Mouse (Mus musculus) intestine, embryonic 14.5 days (tissue): ENCODE data around the gene Pbrm1. TPM values are rescaled to one million over a fixed set of nuclear protein-coding genes. Genes with fewer than 3 reads are reported as not detected.

ENCODE experiments used
- ATAC-seq: fragments of 200-750 bp; cut with Nextera tagmentation; replicated peaks from 2 replicates; pipeline ENCODE4 v1.8.0; 2017; ENCODE audit warnings: low read depth, moderate number of reproducible peaks, moderate TSS enrichment, moderate library complexity; ENCODE audit not compliant: low FRiP score, low TSS enrichment
- DNase-seq: peaks from one replicate; pipeline ENCODE4 v3.0.0-alpha.2; 2018; ENCODE audit warnings: low spot score
- H3K27ac ChIP-seq: fragments of 300-500 bp; sonication (generic); 2 replicates; pipeline ENCODE4 v1.5.1; 2014; ENCODE audit warnings: low read depth, mild to moderate bottlenecking, control low read depth
- H3K27me3 ChIP-seq: fragments of 300-500 bp; sonication (generic); replicated peaks from 2 replicates; pipeline ENCODE4 v1.6.1; 2014; ENCODE audit warnings: low read length, control low read depth; ENCODE audit not compliant: control insufficient read depth, insufficient read depth
- H3K36me3 ChIP-seq: fragments of 300-500 bp; sonication (generic); 2 replicates; pipeline ENCODE4 v1.6.1; 2014; ENCODE audit warnings: low read length, control low read depth; ENCODE audit not compliant: control insufficient read depth, insufficient read depth
- H3K4me1 ChIP-seq: fragments of 300-500 bp; sonication (generic); replicated peaks from 2 replicates; pipeline ENCODE4 v1.6.1; 2014; ENCODE audit warnings: low read length, control low read depth, mixed read lengths; ENCODE audit not compliant: control insufficient read depth, insufficient read depth
- H3K4me2 ChIP-seq: fragments of 300-500 bp; sonication (generic); 2 replicates; pipeline ENCODE4 v1.6.1; 2014; ENCODE audit warnings: low read length
- H3K4me3 ChIP-seq: fragments of 300-500 bp; sonication (generic); 2 replicates; pipeline ENCODE4 v1.5.1; 2014; ENCODE audit warnings: low read depth, low read length, control low read depth, mixed read lengths
- H3K9ac ChIP-seq: fragments of 300-500 bp; sonication (generic); 2 replicates; pipeline ENCODE4 v1.6.1; 2014; ENCODE audit warnings: mild to moderate bottlenecking, low read length
- H3K9me3 ChIP-seq: fragments of 300-500 bp; sonication (generic); 2 replicates; pipeline ENCODE4 v1.6.1; 2016; ENCODE audit warnings: low read length, control low read depth; ENCODE audit not compliant: control insufficient read depth
- WGBS: fragments of 180-500 bp; shearing (Covaris S2); extraction: QIAGEN DNeasy Blood & Tissue Kit; methylation state at CpG from one replicate; pipeline ENCODE4 v1.1.7; 2014; 5-methylcytosine and 5-hydroxymethylcytosine counted together
- polyA plus RNA-seq: library from polyadenylated mRNA; unstranded; fragments of >200 nt; fragmentation: Nextera tagmentation; extraction: Ambion mirVana; gene quantifications from 2 replicates; pipeline ENCODE4 v1.2.1, GENCODE M21; 2014

Gene Pbrm1
- polyA plus RNA-seq, 1 experiment from 2014 or later: 93.7 TPM

DNA sequence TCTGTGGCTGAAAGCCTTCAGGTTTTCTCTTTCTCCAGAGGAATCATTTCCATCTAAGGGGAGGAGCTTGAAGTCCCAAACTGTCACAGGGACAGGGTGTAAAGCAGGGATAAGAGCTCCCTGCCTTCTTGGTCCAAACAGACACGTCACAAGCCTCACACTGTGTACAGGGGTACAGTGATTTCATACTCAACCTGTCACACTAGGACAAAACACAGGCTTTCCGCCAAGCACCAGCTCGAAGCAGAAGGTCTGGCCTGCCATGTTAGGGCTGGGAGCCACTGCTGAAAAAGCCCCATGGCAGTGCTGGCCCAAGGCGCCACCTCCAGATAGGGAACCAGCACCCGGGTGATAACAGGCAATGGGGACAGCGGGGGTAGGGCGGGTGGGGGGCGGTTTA, 145.1 kb downstream of the Pbrm1 start:
- H3K36me3 ChIP-seq: no peaks in the 10 kb centered on the region
- H3K9ac ChIP-seq: no peak overlapping the region
- H3K4me1 ChIP-seq: peaks cover 7% of the 10 kb centered on the region; the same call in 1 of the 2 replicates
- ATAC-seq (no peak), DNase-seq (no peak)
- no peaks in the 10 kb centered on the region for H3K9me3 ChIP-seq
- no peak overlapping the region for H3K27ac ChIP-seq
- WGBS: 67% methylated on average over 8 of the region's 8 CpGs
- no peak overlapping the region for H3K4me2 ChIP-seq
- no peak overlapping the region for H3K4me3 ChIP-seq
- H3K27me3 ChIP-seq: no peaks in the 10 kb centered on the region

GRCm38 (mm10) chr14:31165010-31165409, 146.1 kb downstream of the Pbrm1 start:
- Histone ChIP-seq H3K27ac (no peak overlapping the region), H3K4me2 (no peak overlapping the region), H3K36me3 (peaks cover 1% of the 10 kb centered on the region; the same call in 1 of the 2 replicates), H3K9ac (no peak overlapping the region), H3K4me1 (peaks cover 7% of the 10 kb centered on the region; the same call in 1 of the 2 replicates), H3K9me3 (no peaks in the 10 kb centered on the region), H3K27me3 (no peaks in the 10 kb centered on the region), H3K4me3 (no peak overlapping the region)
- WGBS: 77% methylated on average over 2 of the region's 2 CpGs
- no peak for DNase-seq
- no peak for ATAC-seq

GRCm38 (mm10) chr14:31165458-31165857, 146.5 kb downstream of the Pbrm1 start:
- no peak overlapping the region for H3K4me2 ChIP-seq
- H3K36me3 ChIP-seq: peaks cover 6% of the 10 kb centered on the region
- H3K9ac ChIP-seq: no peak overlapping the region
- no peak overlapping the region for H3K4me3 ChIP-seq
- H3K27ac ChIP-seq: no peak overlapping the region
- no peak for ATAC-seq
- H3K9me3 ChIP-seq: no peaks in the 10 kb centered on the region
- WGBS: 54% methylated on average over 7 of the region's 7 CpGs
- H3K27me3 ChIP-seq: no peaks in the 10 kb centered on the region
- peaks cover 7% of the 10 kb centered on the region; the same call in 1 of the 2 replicates for H3K4me1 ChIP-seq
- no peak for DNase-seq

DNA sequence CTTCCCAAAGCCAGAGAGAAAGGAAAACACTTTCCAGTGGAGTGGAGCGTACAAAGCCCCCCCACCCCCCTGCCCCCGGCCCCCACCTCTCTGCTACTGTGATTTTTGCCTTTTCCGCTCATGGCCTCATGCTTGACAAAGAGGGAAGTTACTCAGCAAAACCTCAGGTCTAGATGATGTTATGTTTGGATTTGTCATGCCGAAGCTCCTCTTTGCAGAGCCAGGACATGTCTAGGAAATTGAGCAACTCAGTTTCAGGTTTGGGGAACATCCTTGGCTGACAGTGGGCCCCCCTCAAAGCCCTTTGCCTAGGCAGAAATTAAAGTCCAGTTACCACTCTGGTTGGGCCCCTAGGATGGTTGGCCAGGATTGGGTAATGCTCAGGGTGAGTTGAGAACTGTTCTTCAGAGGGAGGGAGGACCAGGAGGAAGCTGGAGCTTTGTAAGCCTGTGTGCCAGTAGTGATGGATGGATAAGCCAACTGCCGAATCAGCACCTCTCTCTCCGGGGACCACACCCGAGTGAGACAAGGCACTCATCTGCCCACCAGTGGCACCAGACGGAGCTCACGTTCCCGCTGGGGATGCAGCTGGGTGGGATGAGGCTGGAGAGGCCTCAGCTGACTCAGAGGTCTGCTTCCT, 147.2 kb downstream of the Pbrm1 start:
- Histone ChIP-seq H3K4me3 (no peak overlapping the region), H3K9me3 (no peaks in the 10 kb centered on the region), H3K9ac (no peak overlapping the region), H3K4me1 (peaks cover 7% of the 10 kb centered on the region; the same call in 1 of the 2 replicates), H3K27ac (no peak overlapping the region; the same call in 1 of the 2 replicates), H3K36me3 (peaks cover 12% of the 10 kb centered on the region), H3K27me3 (no peaks in the 10 kb centered on the region), H3K4me2 (peak overlapping the region; percentile 23)
- no peak for DNase-seq
- 45% methylated on average over 10 of the region's 10 CpGs for WGBS
- no peak for ATAC-seq

GRCm38 (mm10) chr14:31166827-31167226, 147.9 kb downstream of the Pbrm1 start:
- Histone ChIP-seq H3K9ac (no peak overlapping the region), H3K27ac (no peak overlapping the region; the same call in 1 of the 2 replicates), H3K27me3 (no peaks in the 10 kb centered on the region), H3K9me3 (no peaks in the 10 kb centered on the region), H3K36me3 (peaks cover 19% of the 10 kb centered on the region), H3K4me3 (no peak overlapping the region), H3K4me2 (peak overlapping the region; percentile 23), H3K4me1 (peaks cover 7% of the 10 kb centered on the region; the same call in 1 of the 2 replicates)
- DNase-seq (no peak), ATAC-seq (no peak)
- 61% methylated on average over 9 of the region's 9 CpGs for WGBS

- DNase-seq (no peak), ATAC-seq (no peak)
- H3K36me3 ChIP-seq: peaks cover 35% of the 10 kb centered on the region
- peak within 1 kb of the TSS; percentile 18; the same call in 1 of the 2 replicates for H3K4me2 ChIP-seq
- 38% methylated on average over 10 of the region's 10 CpGs for WGBS
- H3K4me3 ChIP-seq: peak within 1 kb of the TSS; percentile 17
- H3K27ac ChIP-seq: 0 out of 2 replicates have a peak within 1 kb of the TSS, but pooled peaks have one; percentile 4
- no peaks in the 10 kb centered on the region for H3K9me3 ChIP-seq
- peaks cover 7% of the 10 kb centered on the region; the same call in 1 of the 2 replicates for H3K4me1 ChIP-seq
- H3K9ac ChIP-seq: no peak within 1 kb of the TSS
- no peaks in the 10 kb centered on the region for H3K27me3 ChIP-seq
Observed at GRCm38 (mm10) chr14:31168425-31168824, 149.5 kb downstream of the Pbrm1 start, which contains the start of gene Stab1. Stab1 (minus strand) TSS chr14:31168641.

DNA sequence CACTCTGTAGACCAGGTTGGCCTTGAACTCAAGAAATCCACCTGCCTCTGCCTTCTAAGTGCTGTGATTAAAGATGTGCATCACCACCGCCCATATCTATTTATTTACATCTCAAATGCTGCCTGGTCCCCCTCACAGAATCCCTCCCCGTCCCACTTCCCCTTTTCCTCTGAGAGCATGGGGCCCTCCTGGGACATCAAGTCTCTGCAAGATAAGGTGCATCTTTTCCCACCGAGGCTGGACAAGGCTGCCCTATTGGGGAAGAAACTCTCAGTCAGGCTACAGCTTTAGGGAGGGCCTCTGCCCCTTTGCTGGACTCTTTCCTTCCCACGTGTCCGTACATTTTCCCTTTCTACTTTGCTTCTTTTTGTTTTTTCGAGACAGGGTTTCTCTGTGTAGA, 150.6 kb downstream of the Pbrm1 start:
- Histone ChIP-seq H3K36me3 (peaks cover 46% of the 10 kb centered on the region), H3K27ac (no peak overlapping the region)
- no peak for ATAC-seq

GRCm38 (mm10) chr14:31170963-31171362, 152.0 kb downstream of the Pbrm1 start:
- peaks cover 61% of the 10 kb centered on the region for H3K36me3 ChIP-seq
- 88% methylated on average over 13 of the region's 13 CpGs for WGBS
- no peak overlapping the region for H3K9ac ChIP-seq

More for the DNA sequence above, 150.6 kb downstream of the Pbrm1 start:
- DNase-seq: no peak
- Histone ChIP-seq H3K4me3 (no peak overlapping the region), H3K9me3 (no peaks in the 10 kb centered on the region), H3K27me3 (no peaks in the 10 kb centered on the region), H3K9ac (no peak overlapping the region), H3K4me2 (no peak overlapping the region), H3K4me1 (peaks cover 7% of the 10 kb centered on the region; the same call in 1 of the 2 replicates)
- 76% methylated on average over 6 of the region's 6 CpGs for WGBS

More at GRCm38 (mm10) chr14:31170963-31171362, 152.0 kb downstream of the Pbrm1 start:
- Histone ChIP-seq H3K4me2 (no peak overlapping the region), H3K27me3 (no peaks in the 10 kb centered on the region), H3K4me3 (no peak overlapping the region), H3K4me1 (peaks cover 7% of the 10 kb centered on the region; the same call in 1 of the 2 replicates), H3K27ac (no peak overlapping the region), H3K9me3 (no peaks in the 10 kb centered on the region)
- ATAC-seq: no peak
- DNase-seq: no peak
